Mouse (Mus musculus): ENCODE measurements around the gene Cwh43. TPM values are rescaled to one million over a fixed set of nuclear protein-coding genes. Genes with fewer than 3 reads are reported as not detected.

Gene Cwh43
- total and polyA plus RNA-seq, 2 experiments from 2014 or later = 0.61 to 0.68 TPM

DNA sequence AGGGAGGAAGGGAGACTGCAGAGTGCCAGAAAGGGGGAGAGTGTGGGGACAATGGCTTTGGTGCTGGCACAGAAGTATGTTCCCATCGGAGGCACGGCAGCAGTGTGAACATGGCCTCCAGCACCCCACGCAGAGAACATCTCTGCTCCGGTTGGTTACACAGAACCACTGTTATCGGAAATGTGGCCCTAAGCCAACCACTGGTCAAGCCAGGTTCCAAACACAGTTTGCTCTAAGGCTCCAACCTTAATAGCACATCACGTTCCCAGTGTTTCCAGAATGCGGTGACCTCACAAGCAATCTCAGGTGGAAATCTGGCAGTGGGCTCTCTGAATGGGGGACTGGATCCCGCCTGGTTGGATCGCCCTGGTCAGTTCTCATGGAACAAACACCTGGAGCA is 12.8 kb upstream of the Cwh43 start:
- DNase-seq (ENCODE audit: low spot score) (no peak), ATAC-seq (peak; percentile 32; the same call in 1 of the 2 replicates)
- Histone ChIP-seq H3K4me3 (ENCODE audit: low read length) (no peak overlapping the region), H3K4me1 (ENCODE audit: insufficient read depth, low read length) (no peaks in the 10 kb centered on the region), H3K27ac (no peak overlapping the region), H3K27me3 (ENCODE audit: insufficient read depth, low read length) (no peaks in the 10 kb centered on the region), H3K9me3 (ENCODE audit: low read length) (no peaks in the 10 kb centered on the region), H3K4me2 (ENCODE audit: low read depth, low read length) (no peak overlapping the region), H3K9ac (replicated peaks; ENCODE audit: low read length) (no peak overlapping the region), H3K36me3 (ENCODE audit: insufficient read depth, low read length) (no peaks in the 10 kb centered on the region)
- 65% methylated on average over 9 of the region's 9 CpGs for WGBS
- no peak for TF ChIP-seq CTCF (IDR thresholded peaks at IDR 0.05; ENCODE audit: low read depth)

DNA sequence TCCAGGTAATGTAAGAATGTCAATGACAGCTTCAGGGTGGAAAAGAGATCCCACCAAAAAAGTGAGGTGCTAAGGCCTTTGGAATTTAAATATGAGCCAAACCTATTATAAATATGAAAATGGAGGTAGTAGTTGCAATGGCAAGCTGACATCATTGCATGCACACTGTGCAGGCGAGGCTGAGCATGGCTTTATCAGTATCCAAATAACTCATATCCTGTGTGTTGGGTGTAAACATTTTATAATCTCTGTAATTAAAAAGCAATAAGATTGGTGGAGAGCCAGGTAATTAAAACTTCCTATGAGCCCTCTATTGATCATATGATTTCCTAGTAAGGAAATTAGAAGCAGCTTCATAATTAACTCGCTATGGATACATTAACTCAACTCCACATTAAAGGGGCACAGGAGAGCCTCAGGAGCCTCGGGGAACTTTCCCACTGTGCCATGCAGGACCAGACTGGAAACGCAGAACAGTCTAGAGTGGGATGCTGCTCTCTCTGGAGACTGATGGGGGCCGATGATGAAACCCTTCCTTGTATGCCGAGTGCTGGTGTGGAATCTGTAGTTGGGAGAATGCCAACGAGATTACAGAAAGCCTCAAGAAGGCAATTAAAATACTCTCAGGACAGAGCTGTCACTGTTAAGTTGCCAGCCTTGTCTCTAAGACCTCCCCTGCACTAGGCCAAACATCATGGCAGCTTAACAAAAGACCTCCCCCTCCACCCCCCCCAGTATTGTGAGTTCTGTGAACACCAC is 5.9 kb upstream of the Cwh43 start:
- Histone ChIP-seq H3K36me3 (ENCODE audit: insufficient read depth, low read length) (no peaks in the 10 kb centered on the region), H3K27me3 (ENCODE audit: insufficient read depth, low read length) (no peaks in the 10 kb centered on the region), H3K9me3 (ENCODE audit: low read length) (no peaks in the 10 kb centered on the region), H3K4me3 (ENCODE audit: low read length) (no peak overlapping the region), H3K27ac (0 out of 2 replicates have a peak overlapping the region, but pooled peaks have one; percentile 41), H3K9ac (replicated peaks; ENCODE audit: low read length) (no peak overlapping the region), H3K4me2 (ENCODE audit: low read depth, low read length) (no peak overlapping the region), H3K4me1 (ENCODE audit: insufficient read depth, low read length) (no peaks in the 10 kb centered on the region)
- ATAC-seq = peak; percentile 87
- no peak for TF ChIP-seq CTCF (IDR thresholded peaks at IDR 0.05; ENCODE audit: low read depth)
- 18% methylated on average over 7 of the region's 7 CpGs for WGBS
- peak; percentile 63 for DNase-seq (ENCODE audit: low spot score)

DNA sequence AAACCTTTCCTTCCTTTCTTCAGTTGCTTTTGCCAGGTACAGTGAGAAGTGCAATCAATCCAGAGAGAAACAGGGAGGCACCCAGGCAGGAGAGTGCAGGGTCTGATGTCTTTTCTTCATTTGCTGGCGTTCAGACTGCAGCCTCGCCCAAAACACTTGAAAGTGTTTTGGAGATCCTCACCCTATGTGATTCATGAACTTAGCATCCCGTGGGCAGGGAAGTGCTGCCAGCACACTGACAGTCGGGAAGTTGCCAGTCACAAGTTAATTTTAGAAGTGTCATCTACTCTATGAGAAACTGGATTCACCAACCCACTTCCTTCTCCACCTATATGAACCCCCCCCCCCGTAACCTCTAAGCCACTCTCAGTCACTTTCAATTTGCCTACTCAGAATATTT is 4.5 kb upstream of the Cwh43 start:
- ATAC-seq = no peak

DNA sequence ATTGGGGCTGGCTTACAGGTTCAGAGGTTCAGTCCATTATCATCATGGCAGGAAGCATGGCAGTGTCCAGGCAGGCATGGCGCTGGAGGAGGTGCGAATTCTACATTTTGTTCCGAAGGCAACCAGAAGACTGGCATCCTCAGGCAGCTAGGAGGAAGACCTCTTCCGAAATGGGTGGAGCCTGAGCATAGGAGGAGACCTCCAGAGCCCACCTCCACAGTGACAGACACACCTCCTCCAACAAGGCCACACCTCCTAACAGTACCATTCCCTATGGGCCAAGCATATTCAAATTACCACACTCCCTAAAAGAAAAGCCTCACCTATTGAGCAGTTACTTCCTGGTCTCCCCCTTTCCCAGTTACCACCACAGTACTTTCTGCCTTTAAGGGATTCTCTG is 3.0 kb upstream of the Cwh43 start:
- H3K9me3 ChIP-seq (ENCODE audit: low read length) = no peaks in the 10 kb centered on the region
- no peak for TF ChIP-seq CTCF (IDR thresholded peaks at IDR 0.05; ENCODE audit: low read depth)
- no peak overlapping the region for H3K4me2 ChIP-seq (ENCODE audit: low read depth, low read length)
- no peak for DNase-seq (ENCODE audit: low spot score)
- 97% methylated on average over 4 of the region's 4 CpGs for WGBS
- H3K4me1 ChIP-seq (ENCODE audit: insufficient read depth, low read length) = no peaks in the 10 kb centered on the region
- no peak overlapping the region for H3K4me3 ChIP-seq (ENCODE audit: low read length)
- H3K9ac ChIP-seq (replicated peaks; ENCODE audit: low read length) = no peak overlapping the region
- H3K27ac ChIP-seq = no peak overlapping the region
- H3K27me3 ChIP-seq (ENCODE audit: insufficient read depth, low read length) = peaks cover 6% of the 10 kb centered on the region; the same call in 1 of the 2 replicates
- no peaks in the 10 kb centered on the region for H3K36me3 ChIP-seq (ENCODE audit: insufficient read depth, low read length)
- no peak for ATAC-seq

More for the DNA sequence above, 4.5 kb upstream of the Cwh43 start:
- H3K27me3 ChIP-seq (ENCODE audit: insufficient read depth, low read length) = no peaks in the 10 kb centered on the region
- H3K4me2 ChIP-seq (ENCODE audit: low read depth, low read length) = no peak overlapping the region
- H3K9ac ChIP-seq (replicated peaks; ENCODE audit: low read length) = no peak overlapping the region
- no peaks in the 10 kb centered on the region for H3K9me3 ChIP-seq (ENCODE audit: low read length)
- H3K27ac ChIP-seq = no peak overlapping the region
- no peaks in the 10 kb centered on the region for H3K4me1 ChIP-seq (ENCODE audit: insufficient read depth, low read length)
- TF ChIP-seq CTCF (IDR thresholded peaks at IDR 0.05; ENCODE audit: low read depth) = no peak
- 74% methylated on average over 5 of the region's 5 CpGs for WGBS
- no peak for DNase-seq (ENCODE audit: low spot score)
- H3K36me3 ChIP-seq (ENCODE audit: insufficient read depth, low read length) = no peaks in the 10 kb centered on the region
- no peak overlapping the region for H3K4me3 ChIP-seq (ENCODE audit: low read length)

DNA sequence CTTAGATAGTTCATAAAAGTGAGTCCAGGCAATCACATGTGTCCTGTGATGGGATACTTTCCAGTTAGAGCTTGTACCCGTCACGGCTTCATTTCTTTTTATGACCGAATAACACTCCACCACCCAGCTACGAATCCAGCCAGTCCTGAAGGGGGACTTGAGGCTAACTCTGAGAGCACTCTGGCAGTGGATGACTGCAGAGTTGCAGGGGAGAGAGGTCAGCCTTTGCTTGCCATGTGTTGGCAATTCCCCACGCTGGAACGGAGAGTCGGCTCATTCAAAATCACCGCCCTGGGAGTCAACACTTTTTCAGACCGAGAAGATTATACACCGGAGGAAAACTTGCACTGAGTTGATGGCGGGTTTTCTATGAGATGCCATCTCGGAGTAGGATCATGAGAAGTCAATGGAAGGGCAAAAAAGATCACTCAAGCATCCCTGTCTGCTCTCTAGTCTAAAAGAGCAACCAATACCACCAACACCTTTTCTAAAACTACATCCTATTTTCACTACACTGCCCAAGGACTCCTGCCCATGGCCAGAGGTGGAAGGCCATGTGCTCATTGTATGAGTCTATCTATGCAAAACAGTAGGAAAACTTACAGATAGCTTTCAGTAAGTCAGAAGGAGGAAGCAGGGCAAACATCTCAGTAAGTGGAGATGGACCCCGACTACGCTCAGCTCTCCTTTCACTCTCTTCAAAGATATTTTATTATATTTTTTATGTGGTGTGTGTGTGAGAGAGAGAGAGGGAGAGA is 2.4 kb upstream of the Cwh43 start:
- no peak overlapping the region for H3K4me2 ChIP-seq (ENCODE audit: low read depth, low read length)
- peaks cover 6% of the 10 kb centered on the region; the same call in 1 of the 2 replicates for H3K27me3 ChIP-seq (ENCODE audit: insufficient read depth, low read length)
- no peak overlapping the region for H3K9ac ChIP-seq (replicated peaks; ENCODE audit: low read length)
- no peak for DNase-seq (ENCODE audit: low spot score)
- 85% methylated on average over 14 of the region's 14 CpGs for WGBS
- no peak for ATAC-seq
- H3K4me1 ChIP-seq (ENCODE audit: insufficient read depth, low read length) = no peaks in the 10 kb centered on the region
- H3K36me3 ChIP-seq (ENCODE audit: insufficient read depth, low read length) = no peaks in the 10 kb centered on the region
- H3K9me3 ChIP-seq (ENCODE audit: low read length) = no peaks in the 10 kb centered on the region
- no peak for TF ChIP-seq CTCF (IDR thresholded peaks at IDR 0.05; ENCODE audit: low read depth)
- H3K4me3 ChIP-seq (ENCODE audit: low read length) = no peak overlapping the region
- no peak overlapping the region for H3K27ac ChIP-seq

DNA sequence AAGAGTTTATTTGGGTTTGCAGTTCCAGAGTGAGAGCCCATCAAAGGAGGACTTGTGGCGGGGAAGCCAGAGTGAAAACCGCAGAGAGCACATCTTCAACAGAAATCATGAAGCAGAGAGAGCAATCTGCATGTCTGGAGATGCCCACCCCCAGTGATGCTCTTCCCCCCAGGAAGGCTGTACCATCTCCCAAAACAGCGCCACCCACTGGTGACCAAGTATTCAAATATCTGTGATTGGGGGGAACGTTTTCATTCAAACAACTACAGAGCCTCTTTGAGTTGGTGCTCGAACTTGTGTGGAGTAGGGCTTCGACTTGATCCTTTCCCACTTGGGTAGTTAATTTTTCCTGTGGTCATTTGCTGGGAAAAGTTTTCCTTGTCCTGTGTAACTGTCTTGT is 1.1 kb upstream of the Cwh43 start:
- Histone ChIP-seq H3K4me3 (ENCODE audit: low read length) (no peak overlapping the region), H3K9me3 (ENCODE audit: low read length) (no peaks in the 10 kb centered on the region), H3K4me1 (ENCODE audit: insufficient read depth, low read length) (no peaks in the 10 kb centered on the region), H3K9ac (replicated peaks; ENCODE audit: low read length) (no peak overlapping the region), H3K4me2 (ENCODE audit: low read depth, low read length) (no peak overlapping the region), H3K27me3 (ENCODE audit: insufficient read depth, low read length) (peaks cover 6% of the 10 kb centered on the region; the same call in 1 of the 2 replicates), H3K27ac (no peak overlapping the region), H3K36me3 (ENCODE audit: insufficient read depth, low read length) (no peaks in the 10 kb centered on the region)
- WGBS = 80% methylated on average over 6 of the region's 6 CpGs
- TF ChIP-seq CTCF (IDR thresholded peaks at IDR 0.05; ENCODE audit: low read depth) = peak; percentile 29
- ATAC-seq (no peak), DNase-seq (ENCODE audit: low spot score) (no peak)
